Mouse (Mus musculus) megakaryocyte, adult 5-6 weeks (primary cell): ENCODE results near the gene Plekho2. TPM values are rescaled to one million over a fixed set of nuclear protein-coding genes. Genes with fewer than 3 reads are reported as not detected.
A peak's percentile ranks its signal among the peaks of the same experiment; 100 is the strongest.

Source experiments
- ATAC-seq: 2 replicates; pipeline ENCODE4 v1.8.0; 2016; ENCODE audit warnings: mild to moderate bottlenecking, inconsistent platforms; ENCODE audit not compliant: poor library complexity, severe bottlenecking
- total RNA-seq, 2 experiments: library from RNA; stranded (forward) in 1 of 2; stranded (reverse) in 1 of 2; fragments of 153-499, 151-499 nt in 1 of 2; fragments of 221-1000, 200-1000 nt in 1 of 2; gene quantifications; 2 replicates each; pipeline versions ENCODE4 v1.2.3 to v1.2.4; 2015 to 2017

Plekho2 gene
- total RNA-seq, 2 experiments from 2014 or later, result 52.5 to 59.1 TPM

GRCm38 (mm10) chr9:65586406-65587269, 6.8 kb upstream of the Plekho2 start, which contains the start of gene Pif1:
Gene Pif1 (plus strand): TSS chr9:65587160.
- ATAC-seq, result peak; percentile 92

DNA sequence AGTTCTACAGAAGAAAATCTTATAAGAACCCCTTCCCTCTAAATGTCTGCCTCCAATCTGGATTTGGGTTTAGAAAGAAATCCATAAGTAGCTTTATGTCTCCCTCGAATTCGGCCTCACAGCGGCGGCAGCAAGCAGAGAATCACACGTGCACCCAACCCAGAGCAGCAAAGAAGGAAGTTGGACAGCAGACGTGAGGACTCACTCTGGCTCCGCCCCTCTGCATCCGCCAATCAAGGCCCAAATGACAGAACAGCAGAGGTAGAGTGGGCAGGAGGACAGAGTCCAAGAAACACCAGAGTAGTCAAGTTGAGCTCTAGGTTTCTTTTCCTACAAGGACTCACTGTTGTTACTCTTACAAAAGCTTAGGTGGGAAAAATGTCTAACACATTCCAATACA, 3.2 kb upstream of the Plekho2 start:
- ATAC-seq, result 0 out of 2 replicates have a peak, but pooled peaks have one; percentile 17

- ATAC-seq, result peak; percentile 64
These were observed 789 bp upstream of the Plekho2 start for GRCm38 (mm10) chr9:65580401-65581256.

- ATAC-seq, result peak; percentile 41
These were observed 1.0 kb downstream of the Plekho2 start for GRCm38 (mm10) chr9:65578801-65579249.

GRCm38 (mm10) chr9:65577511-65578196, 2.2 kb downstream of the Plekho2 start:
- no peak for ATAC-seq

DNA sequence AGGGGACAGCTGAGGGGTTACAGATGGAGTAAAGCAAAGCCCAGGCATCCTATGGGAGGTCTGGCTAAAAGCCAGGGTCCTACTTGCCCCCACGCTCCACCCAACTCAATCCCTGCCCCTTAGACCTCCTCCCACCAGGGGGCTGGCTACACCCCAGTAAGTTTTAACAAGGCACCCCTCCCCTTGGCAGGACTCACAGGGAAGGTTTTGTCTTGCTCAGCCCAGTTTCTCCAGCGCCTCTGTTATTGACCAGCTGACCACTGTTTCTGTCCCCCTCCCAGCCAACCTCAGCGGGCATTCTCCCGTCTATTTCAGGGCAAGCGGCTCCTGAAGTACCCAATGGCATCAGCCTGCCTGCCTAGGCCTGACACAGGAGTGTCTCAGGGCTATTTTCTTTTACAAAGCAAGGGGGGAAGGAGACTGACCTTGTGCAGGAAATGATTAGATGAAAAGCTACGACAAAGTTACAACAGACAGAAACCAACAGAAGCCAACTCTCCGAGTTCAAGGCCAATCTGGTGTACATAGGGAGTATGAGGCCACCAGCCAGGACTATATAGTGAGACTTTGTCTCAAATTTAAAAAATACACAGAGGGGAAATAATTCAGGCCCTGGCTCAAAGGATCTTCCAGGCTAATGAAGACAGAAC, 2.9 kb downstream of the Plekho2 start:
- no peak for ATAC-seq

- no peak for ATAC-seq
These were observed 4.2 kb downstream of the Plekho2 start for GRCm38 (mm10) chr9:65575393-65576196.

- ATAC-seq, result no peak
These were observed 5.1 kb downstream of the Plekho2 start for GRCm38 (mm10) chr9:65574513-65575392.

DNA sequence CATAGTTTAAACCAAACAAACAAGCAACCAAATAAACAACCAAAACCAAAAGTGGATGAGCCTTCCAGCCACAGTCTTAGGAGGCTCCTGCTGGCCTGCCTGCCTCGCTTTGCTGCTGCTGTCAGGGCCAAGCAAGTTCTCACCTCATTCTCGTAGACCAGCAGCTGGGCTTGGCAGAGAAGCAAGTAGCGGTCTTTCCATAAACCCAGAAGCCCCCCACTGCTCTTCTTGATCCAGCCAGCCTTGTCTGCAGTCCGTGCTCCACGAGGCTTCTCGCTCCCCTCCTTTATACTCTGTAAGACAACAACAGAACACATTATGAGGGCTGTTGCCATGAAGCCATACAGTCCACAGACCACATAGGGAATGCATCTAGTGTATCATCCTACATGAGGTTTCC, 7.0 kb downstream of the Plekho2 start:
- ATAC-seq, result no peak

- peak; percentile 80 for ATAC-seq
These were observed 10.3 kb downstream of the Plekho2 start for GRCm38 (mm10) chr9:65569491-65569971.

- ATAC-seq, result peak; percentile 43
These were observed 11.1 kb downstream of the Plekho2 start for GRCm38 (mm10) chr9:65568787-65569186.

GRCm38 (mm10) chr9:65564698-65565097, 15.1 kb downstream of the Plekho2 start:
- ATAC-seq, result no peak

DNA sequence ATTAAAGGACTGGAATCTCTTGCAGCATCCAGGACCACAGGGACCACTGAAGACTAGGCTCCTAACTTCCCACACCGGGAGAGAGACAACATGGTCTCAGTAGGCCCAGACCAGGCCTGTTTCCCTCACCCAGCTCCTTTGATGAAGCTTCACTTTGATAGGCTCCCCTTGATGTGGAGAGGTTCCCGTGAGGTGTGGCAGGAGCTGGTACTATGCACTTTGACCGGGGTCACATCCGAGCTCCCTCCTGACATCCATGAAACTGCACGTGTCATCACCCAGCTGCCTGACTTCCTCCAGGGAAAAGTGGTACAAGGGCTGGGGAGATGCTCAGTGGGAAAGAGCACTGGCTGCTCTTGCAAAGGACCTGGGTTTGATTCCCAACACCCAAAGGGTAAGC, 16.8 kb downstream of the Plekho2 start:
- no peak for ATAC-seq

DNA sequence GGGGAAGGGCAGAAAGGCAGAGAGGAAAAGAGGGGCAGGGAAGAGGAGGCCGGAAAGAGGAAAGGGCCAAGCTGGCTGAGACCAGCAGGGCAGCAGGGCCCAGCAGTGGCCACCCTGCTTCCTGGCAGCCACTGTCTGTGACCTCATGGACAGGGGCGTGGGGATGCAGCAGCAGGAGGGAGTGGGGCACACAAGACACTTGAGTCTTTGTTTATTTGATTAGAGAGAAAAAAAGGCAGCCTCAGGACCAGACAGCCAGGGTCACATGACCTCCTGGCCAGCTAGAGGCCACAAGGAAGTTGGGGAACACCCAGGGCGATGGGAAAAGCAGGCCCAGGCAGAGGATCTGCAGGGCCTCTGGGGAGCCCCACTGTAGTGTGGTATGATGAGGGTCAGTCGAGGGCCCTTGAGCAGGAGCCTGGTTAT, 17.7 kb downstream of the Plekho2 start:
- no peak for ATAC-seq

DNA sequence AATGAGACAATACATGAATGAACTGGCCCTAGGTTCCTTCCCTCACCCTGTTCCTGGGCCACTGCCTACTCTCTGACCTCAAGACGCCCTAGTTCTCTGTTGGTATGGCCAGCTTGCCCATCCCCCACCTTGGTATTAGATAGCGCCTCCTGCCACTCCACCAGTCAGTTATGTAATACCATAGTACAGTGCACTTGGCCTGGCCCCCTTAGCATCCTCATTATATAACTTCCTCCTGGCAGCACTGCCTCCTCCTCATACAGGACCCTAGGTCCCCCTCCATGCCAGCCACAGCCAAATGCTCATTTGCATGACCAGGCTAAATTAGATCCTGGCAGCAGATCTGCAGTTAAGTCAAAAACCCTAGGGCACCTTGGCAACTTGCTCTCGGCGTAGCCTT, 18.8 kb downstream of the Plekho2 start:
- ATAC-seq, result peak; percentile 89

GRCm38 (mm10) chr9:65558806-65559205, 21.0 kb downstream of the Plekho2 start:
- ATAC-seq, result no peak

DNA sequence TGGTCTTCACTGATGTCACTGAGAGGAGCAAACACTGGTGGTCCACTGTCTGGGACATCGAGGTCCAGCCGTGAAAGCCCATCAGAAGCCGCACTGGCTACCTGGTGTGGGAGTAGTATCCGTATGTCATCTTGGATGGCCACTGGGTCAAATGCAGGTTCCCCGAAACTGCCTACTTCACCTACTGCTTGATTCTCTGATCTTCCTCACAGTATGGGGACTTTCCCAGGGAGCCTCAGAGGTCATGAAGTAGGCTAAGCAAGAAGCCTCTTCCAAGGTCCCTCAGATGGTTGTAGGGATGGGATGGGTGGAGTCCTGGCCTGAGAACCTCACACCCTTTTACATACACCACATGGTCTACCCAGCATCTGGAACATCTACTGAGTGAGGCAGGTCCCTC, 22.9 kb downstream of the Plekho2 start:
- no peak for ATAC-seq

DNA sequence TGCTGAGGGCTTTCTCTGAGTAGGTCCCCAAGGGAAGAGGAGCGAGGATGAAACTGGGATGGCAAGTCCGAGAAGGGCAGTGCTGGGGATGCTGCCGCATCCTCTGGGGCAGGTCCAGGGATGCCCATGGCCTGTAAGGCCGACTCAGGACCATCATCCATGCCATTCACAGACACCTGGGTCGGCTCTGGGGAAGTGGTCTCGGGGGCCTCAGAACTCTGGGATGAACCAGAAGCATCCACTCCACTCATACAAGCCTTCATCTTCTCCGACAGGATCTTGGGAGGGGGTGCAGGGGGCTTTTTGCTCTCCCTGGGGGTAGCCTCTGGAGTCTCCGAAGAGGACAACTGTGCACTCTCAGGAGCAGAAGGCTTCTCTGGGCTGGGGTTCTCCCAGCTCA, 23.5 kb downstream of the Plekho2 start:
- no peak for ATAC-seq
